24 mouse cellular contexts compared by ENCODE assay signal in genomic region chr10:121995448-121995847, GRCm38 (mm10). TPM values are rescaled to one million over a fixed set of nuclear protein-coding genes. Genes with fewer than 3 reads are reported as not detected.
A peak's percentile ranks its signal among the peaks of the same experiment; 100 is the strongest.
DNase-seq lines count a peak whose midpoint lies in the region; ATAC-seq and TF ChIP-seq lines count a peak whose summit lies in the region.
"Had no signal": no experiment of that assay in that cellular context is flagged by ENCODE, and none has a peak within 500 bp of the region (broad histone marks: within the 10 kb centered on the region; RNA-seq: fewer than 3 reads in every experiment).

No protein-coding gene starts in this region.

- WGBS in kidney, embryonic 15.5 days = 61% methylated on average over 4 of the region's 4 CpGs

- DNase-seq in embryo, embryonic 10 days (ENCODE audit: low spot score) = peak; percentile 74
- DNase-seq in embryo, embryonic 9.5 days (ENCODE audit: extremely low spot score) = no peak
- DNase-seq in kidney, adult 11 months = peak; percentile 14
- peak; percentile 22 for DNase-seq in lung, postnatal 25 days (ENCODE audit: low spot score)
- DNase-seq in lung, postnatal 14 days = no peak
- DNase-seq in NIH3T3 (ENCODE audit: low read depth) = peak; percentile 17
- DNase-seq in layer of hippocampus, adult 2 months (ENCODE audit: low spot score in 2 of 2) = no peak
- DNase-seq: adrenal gland, postnatal 10 days; cerebellum, adult 18-20 months; cerebellum, postnatal 25 days; gastrocnemius, postnatal 14 days; heart, adult 18-20 months; heart, postnatal 10 days; liver had no signal

- peaks cover 18% of the 10 kb centered on the region for H3K4me1 ChIP-seq in kidney, embryonic 15.5 days

- no peak overlapping the region for H3K4me2 ChIP-seq in kidney, embryonic 15.5 days
- H3K4me2 ChIP-seq: heart, embryonic 12.5 days; hindbrain, embryonic 14.5 days; intestine, embryonic 15.5 days; liver, embryonic 15.5 days had no signal

- TF ChIP-seq CTCF in layer of hippocampus, adult 2 months (conservative IDR thresholded peaks at IDR 0.05) = no peak

- H3K9ac ChIP-seq in kidney, embryonic 15.5 days = no peak overlapping the region
- H3K9ac ChIP-seq: heart, embryonic 12.5 days; hindbrain, embryonic 14.5 days; intestine, embryonic 15.5 days; liver, embryonic 15.5 days had no signal

- no peak overlapping the region for H3K27ac ChIP-seq in kidney, embryonic 15.5 days
- no peak overlapping the region for H3K27ac ChIP-seq in layer of hippocampus, adult 2 months
- H3K27ac ChIP-seq: embryonic facial prominence, embryonic 10.5 days; hindbrain, embryonic 14.5 days; intestine, embryonic 15.5 days; limb, embryonic 10.5 days; liver, embryonic 15.5 days; macrophage had no signal

- no peaks in the 10 kb centered on the region for H3K9me3 ChIP-seq in kidney, embryonic 15.5 days (replicated peaks)
- H3K9me3 ChIP-seq: embryonic facial prominence, embryonic 10.5 days; heart, embryonic 12.5 days; intestine, embryonic 15.5 days; limb, embryonic 10.5 days; liver, embryonic 15.5 days had no signal

- no peaks in the 10 kb centered on the region for H3K27me3 ChIP-seq in kidney, embryonic 15.5 days
- H3K27me3 ChIP-seq: heart, embryonic 12.5 days; intestine, embryonic 15.5 days; liver, embryonic 15.5 days had no signal

- ATAC-seq in kidney, embryonic 15.5 days (replicated peaks; ENCODE audit: low FRiP score) = no peak
- ATAC-seq: forebrain, embryonic 16.5 days; intestine, embryonic 15.5 days had no signal

- no peak overlapping the region for H3K4me3 ChIP-seq in kidney, embryonic 15.5 days (replicated peaks)
- H3K4me3 ChIP-seq in layer of hippocampus, adult 2 months = no peak overlapping the region
- H3K4me3 ChIP-seq: embryonic facial prominence, embryonic 10.5 days; heart, embryonic 12.5 days; intestine, embryonic 15.5 days; limb, embryonic 10.5 days; liver, embryonic 15.5 days had no signal

- H3K36me3 ChIP-seq in kidney, embryonic 15.5 days = no peaks in the 10 kb centered on the region
- H3K36me3 ChIP-seq: embryonic facial prominence, embryonic 10.5 days; heart, embryonic 12.5 days; intestine, embryonic 15.5 days; limb, embryonic 10.5 days; liver, embryonic 15.5 days had no signal

RNA-seq across cellular contexts. Expression of gene Srgap1, which starts 51.7 kb away (rescaled TPM):
- polyA plus RNA-seq in kidney, embryonic 15.5 days (2015; fragmentation: Nextera tagmentation; extraction: Ambion mirVana) = 15.7 and 16.4 TPM in 2 replicates
- 10 to 100 TPM; 12.3 to 13.4 TPM for total RNA-seq in layer of hippocampus, adult 2 months (2021)
- total RNA-seq: monocyte, adult 5-6 weeks had no signal

Comparison
In these comparisons a context has a peak if more than half of its experiments do, and no peak if none do; other contexts are left out.
1. DNase-seq: peak in embryo, embryonic 10 days (single experiment), kidney, adult 11 months (single experiment), lung, postnatal 25 days (single experiment) and NIH3T3 (single experiment); none in embryo, embryonic 9.5 days (single experiment), lung, postnatal 14 days (single experiment) and layer of hippocampus, adult 2 months (0 of 2).